Mouse (Mus musculus) megakaryocyte, embryonic 14.5 days (primary cell): Measurements from ENCODE around the gene Nckap1l.

Experiments
- FLI1 ChIP-seq: IDR thresholded peaks from 2 replicates; pipeline ENCODE4 v1.6.1; 2012; ENCODE audit warnings: low read length, inconsistent platforms, mixed read lengths
- GATA1 ChIP-seq: IDR thresholded peaks from 3 replicates; pipeline ENCODE4 v1.6.1; 2012; ENCODE audit warnings: mixed read lengths, low read length, inconsistent platforms, borderline replicate concordance

- no peak for TF ChIP-seq GATA1
- TF ChIP-seq FLI1, result no peak
Observed at GRCm38 (mm10) chr15:103522458-103523099, 69.0 kb downstream of the Nckap1l start.
